Mouse (Mus musculus): ENCODE results near the gene Flywch1.

DNA sequence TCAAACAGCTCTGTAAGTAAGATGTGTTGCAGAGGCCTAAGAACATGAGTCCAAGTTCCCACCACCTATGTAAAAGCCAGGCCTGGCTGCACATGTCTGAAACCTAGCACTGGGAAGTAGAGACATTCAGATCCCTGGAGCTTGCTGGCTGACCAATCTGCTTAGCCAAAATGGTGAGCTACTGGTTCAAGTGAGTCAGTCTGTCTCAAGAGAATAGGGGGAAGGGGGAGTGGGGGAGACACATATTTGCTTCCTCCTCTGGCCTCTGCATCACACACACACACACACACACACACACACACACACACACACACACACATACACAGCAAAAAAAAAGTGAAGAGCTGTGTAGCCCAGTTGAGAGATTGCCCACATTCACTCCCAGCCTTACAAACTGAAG, 11.9 kb upstream of the Flywch1 start:
- TF ChIP-seq GATA1 (IDR thresholded peaks at IDR 0.05; ENCODE audit: borderline replicate concordance, low read length): no peak
- no peak for TF ChIP-seq FLI1 (IDR thresholded peaks at IDR 0.05; ENCODE audit: low read length)

Data from megakaryocyte, embryonic 14.5 days (primary cell).